Mouse (Mus musculus) embryo, embryonic 10 days (tissue): Measurements from ENCODE around the gene Wdr1.
"Not testable (repeated sequence)": the region's sequence is repeated elsewhere in the genome, so short reads cannot be mapped to it uniquely, and the experiment has no call there.

ENCODE experiments used
- DNase-seq: peaks from one replicate; pipeline ENCODE4 v3.0.0-alpha.2; 2015; ENCODE audit warnings: low spot score

The Wdr1 gene

DNA sequence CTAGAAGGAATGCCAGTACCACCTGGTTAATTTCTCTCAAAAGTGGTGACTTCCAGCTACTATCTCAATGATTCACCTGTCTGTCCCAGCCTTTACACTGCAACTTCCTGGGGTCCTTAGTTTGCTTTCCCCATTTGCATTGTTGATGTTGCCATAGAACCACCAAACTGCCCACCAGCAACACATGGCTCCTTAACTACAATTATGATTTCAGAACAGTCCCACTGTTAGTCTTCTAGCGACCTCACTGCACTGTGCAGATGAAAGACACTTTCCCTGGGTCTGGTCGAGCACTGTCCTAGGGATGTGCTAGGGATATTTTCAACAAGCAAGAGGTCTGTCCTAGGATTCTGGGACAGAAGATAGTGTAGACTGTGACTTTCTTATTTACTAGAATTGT lies at the start of gene Wdr1:
Gene Wdr1, minus strand, starts transcription at position 101 of the 400 bp plus-strand sequence.
- no peak for DNase-seq

- no peak for DNase-seq
These were observed 48.1 kb upstream of the Wdr1 start for GRCm38 (mm10) chr5:38611118-38611517.

- not testable (repeated sequence) for DNase-seq
These were observed 45.2 kb upstream of the Wdr1 start for GRCm38 (mm10) chr5:38608219-38608618.

- DNase-seq, result no peak
These were observed 35.8 kb upstream of the Wdr1 start for GRCm38 (mm10) chr5:38598647-38599304.

DNA sequence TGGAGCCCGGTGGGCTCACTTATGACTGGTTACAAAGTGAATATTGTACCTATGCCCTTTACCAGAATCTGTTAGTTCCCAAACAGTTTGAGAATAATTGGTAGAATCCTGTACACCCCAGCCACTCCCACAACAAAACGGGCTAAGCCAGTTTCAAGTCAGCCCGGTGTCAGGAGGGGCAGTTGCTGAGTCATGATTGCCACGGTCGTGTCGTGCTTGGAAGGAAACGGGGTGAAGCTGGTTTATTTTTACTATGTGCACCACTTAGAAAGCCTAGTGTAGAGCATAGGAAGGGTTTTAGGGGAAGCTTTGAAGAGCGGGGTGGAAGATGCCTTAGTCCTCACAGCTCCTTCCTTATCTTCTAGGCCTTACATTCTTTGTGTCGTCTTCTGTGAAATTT lies 25.9 kb upstream of the Wdr1 start:
- DNase-seq, result no peak

DNA sequence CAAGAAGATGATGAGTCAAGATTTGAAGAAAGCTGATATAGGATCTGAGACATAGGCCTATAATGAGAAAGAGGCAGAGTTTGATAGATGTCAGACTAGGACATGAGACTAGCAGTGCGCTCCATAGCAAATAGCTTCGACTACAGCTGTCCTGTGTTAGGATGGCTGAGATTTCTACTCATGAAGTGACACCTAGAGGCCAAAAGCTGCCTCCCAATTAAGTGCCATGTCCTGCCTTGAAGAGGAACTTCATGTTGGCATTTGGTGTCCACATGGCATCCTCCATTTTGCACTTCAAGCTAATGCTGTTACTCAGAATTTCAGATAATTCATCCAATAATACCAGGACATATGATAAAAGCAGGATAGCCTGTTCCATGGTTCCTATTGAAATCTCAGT lies 22.4 kb upstream of the Wdr1 start:
- no peak for DNase-seq

DNA sequence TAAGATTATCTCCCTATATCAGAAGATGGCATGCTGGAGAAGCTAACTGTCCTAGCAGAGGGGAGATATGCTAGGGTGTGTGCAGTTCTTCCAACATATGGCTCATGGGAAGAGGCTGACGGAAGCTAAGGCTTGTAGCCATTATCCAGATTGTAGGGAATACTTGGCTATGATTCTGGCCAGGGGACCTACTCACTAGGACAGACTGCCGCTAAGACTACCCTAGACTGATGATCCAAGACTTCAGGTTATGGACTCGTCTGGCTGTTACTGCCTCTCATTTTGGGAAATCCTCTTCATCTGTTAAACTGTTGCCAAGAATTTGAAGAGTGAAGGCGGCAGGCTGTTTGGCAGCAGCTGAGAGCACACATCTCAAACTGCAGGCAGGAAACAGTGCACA lies 20.0 kb upstream of the Wdr1 start:
- DNase-seq, result no peak

GRCm38 (mm10) chr5:38580703-38581102 lies 17.7 kb upstream of the Wdr1 start:
- DNase-seq, result peak; percentile 62

DNA sequence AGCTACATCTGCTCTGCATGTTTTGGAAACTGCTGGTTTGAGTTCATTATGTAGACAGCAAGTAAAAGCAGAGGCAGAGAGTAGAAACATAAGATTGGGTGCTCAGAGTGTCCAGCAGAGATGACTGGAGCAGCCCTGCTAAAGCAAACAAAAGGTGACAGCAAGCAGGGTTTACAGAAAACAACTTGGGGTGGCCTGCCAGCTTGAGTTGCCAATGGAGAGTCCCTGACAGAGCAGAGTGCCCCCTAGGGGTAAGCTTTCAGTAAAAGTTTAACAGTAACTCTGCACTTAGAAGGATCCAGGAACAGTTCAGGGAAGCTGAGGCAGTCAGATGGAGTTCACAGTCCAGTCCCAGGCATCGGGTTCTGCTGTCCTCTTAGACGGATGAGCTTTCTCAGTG lies 7.9 kb upstream of the Wdr1 start:
- peak; percentile 33 for DNase-seq

DNA sequence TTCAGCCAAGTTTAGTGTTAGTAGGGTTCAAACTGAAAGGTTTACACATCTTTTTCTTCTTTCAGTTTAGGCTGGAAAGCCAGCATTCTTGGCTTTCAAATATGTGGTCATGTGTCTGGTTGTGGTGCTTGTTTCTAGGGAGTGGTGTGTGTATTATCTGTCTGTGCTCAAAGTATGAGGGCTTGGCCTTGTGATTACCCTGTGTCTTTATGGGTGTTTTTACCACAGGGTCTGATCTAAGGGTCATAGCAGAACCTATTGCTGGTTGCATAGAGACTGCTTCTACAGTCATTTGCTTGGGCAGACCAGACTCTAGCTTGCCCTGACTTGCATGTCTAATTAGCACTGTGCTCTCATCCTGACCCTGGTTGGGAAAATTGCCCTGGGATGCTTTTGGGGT lies 5.6 kb upstream of the Wdr1 start:
- no peak for DNase-seq

DNA sequence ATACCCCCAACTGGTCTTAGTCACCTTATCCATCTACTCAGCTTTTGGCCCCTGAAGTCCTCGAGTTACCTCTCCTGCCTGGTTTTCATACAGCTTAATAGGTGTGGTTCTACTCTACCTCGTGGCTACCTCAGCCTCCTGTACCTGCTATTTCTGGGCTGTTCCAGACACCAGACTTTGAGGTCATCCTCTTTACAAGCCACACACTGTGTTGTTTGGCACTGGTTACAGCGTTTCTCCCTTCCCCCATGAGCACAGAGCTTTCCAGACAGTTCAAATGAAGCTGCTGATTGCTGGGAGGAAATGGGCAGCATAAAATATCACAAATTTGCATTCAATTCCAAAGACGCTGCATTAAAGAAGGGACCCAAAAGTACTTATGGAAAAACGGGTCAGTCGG lies 1.8 kb upstream of the Wdr1 start:
- DNase-seq, result no peak

DNA sequence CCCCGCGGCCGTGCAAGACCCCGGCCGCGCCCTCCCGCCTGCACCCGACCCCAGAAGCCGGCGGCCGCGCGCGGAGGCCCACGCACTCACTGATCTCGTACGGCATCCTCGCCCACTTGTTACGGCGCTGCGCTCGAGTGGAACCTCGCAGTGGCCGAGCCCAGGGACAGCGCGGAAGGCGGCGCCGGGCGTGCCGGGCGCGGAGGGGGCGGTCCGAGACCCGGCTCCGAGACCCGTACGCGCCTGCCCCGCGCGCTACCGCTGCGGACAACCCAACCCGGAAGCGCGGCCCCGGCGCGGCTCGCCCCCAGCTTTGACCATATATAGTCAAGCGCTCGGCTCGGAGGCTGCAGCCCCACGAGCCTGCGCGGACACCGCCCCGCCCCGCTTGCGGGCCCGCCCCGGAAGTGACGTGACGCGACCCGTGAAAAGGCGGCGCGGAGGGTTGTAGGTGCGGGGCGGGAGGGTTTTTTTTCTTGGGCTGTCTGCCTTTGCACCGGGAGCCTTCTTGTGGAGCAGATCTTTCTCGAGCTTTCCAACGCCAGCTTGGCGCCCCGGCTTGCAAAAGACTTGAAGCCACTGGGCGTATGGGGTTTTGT lies 1.5 kb downstream of the Wdr1 start:
- DNase-seq, result peak; percentile 95

DNA sequence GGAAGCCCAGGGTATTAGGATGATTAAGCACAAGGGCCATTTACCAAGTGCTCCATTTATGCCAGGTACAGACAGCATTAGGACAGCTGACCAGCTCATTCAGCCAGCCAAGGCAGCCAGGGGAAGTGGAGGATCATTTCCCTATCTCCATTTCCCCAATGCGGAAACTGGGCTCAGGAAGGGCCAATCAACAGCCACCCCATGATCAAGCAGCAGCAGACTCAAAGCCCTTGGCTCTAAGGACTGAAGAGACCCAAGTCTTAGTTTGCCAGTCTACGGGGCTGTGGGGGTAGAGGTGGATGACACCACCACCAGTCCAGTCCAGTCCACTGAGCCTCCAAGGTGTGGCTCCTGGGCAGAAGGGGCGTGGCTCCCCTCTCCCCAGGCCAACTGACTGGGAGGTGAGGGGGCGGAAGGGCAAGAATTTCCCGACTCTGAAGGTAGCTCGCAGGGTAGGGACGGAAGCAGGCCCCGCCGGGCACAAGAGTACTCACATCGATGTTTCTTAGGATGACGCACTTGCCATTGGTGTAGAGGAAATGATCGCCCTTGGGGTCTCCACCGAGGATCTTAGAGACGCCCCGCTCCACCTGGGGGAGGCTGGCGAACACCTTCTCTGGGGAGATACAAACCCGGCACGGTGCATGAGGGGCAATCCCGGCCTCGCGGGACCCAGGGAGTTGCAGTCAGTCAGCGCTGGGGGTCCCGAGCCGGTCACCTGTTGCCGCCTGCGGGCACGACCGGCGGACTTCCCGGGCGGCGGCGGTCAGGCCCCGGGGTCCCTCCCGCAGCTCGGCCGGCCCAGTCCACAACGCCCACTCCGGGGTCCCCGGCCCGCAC lies 2.2 kb downstream of the Wdr1 start:
- peak; percentile 59 for DNase-seq

DNA sequence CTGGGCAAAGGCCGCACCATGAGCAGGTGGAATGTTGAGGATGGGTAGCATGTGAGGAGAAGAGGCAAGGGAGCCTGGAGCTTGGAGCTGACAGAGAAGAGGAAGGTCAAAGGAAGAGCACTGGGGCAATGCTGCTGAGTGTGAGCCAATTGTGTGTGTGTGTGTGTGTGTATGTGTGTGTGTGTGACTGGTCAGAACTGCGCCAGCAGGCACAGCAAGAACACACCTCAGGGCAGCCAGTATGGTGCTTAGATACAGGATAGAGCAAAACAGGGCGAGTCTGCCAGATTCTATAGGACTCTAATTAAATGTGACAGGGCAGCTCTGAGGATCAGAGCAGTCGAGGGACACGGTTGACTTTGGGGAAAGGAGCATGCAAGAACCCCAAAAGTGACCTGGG lies 4.2 kb downstream of the Wdr1 start:
- no peak for DNase-seq

- DNase-seq, result no peak
These were observed 5.2 kb downstream of the Wdr1 start for GRCm38 (mm10) chr5:38557811-38558210.

DNA sequence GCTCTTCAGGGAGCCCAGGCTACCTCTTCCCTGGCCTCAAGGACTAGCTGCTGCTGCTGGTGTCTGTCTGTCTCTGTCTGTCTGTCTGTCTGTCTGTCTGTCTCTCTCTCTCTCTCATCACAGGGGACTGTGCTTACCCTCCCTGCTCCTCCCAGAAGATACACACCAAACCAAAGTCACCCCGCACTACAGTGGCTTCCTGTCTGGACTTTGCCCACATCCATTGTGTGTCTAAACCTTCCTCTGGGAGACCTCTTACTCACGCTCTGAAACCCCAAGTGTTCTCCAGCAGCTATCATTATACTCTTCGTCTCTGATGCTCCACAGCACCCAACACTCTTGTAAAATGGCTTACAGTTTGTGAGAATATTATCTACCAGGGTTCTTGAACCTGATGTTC lies 6.6 kb downstream of the Wdr1 start:
- DNase-seq, result no peak

DNA sequence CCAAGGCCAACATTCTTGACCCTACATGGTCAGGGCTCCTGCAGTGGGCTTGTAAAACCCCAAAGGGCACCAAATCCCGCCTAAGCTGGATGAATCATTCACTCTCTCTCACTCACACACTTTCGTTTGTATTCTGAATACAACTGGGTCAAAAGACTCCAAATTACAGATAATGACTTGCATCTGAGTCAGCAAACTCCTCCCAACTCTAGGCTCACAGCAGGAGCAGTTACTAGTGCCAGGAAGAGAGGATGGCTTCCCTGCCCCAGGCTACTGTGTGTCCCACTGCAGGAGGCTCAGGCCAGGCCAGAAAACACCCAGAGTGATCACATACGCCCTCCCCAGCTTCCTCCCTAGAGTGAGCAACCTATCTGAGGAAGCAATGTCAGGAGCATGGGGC lies 9.1 kb downstream of the Wdr1 start:
- peak; percentile 12 for DNase-seq

DNA sequence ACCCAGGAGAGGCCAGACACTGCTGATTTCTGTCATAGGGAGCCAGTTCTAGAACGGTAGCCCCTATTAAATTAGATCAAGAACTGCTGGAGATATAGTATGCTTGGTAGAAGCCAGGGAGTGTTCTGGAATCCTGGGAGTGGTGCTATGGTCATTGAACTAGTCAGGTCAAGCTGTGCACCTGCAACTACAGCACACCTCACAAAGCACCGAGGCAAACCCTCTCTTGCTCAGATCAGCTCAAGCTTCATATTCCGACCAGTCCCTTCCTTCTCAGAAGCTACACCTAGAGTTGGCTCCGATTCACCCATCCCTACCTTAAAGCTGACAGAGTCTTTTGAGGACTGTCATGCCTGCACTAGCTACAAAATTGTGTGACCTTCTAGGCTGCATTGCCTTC lies 9.5 kb downstream of the Wdr1 start:
- no peak for DNase-seq

DNA sequence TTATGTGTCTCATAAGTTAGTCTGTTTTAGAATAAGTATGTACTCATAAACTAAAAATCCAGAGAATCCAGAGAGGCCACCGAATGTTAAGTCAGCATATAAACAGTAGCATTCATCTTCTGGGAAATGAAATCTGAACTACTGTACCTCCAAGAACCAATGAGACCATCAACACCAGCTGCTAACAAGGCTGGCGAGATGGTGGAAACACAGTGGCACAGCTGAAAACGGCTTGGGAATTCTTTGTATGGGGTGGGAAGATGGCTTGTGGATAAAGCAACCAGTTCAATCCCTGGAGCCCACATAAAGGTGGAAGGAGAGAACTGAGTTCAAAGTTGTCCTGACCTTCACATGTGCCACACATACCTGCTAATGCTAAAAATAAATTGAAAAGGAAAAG lies 10.4 kb downstream of the Wdr1 start:
- no peak for DNase-seq

DNA sequence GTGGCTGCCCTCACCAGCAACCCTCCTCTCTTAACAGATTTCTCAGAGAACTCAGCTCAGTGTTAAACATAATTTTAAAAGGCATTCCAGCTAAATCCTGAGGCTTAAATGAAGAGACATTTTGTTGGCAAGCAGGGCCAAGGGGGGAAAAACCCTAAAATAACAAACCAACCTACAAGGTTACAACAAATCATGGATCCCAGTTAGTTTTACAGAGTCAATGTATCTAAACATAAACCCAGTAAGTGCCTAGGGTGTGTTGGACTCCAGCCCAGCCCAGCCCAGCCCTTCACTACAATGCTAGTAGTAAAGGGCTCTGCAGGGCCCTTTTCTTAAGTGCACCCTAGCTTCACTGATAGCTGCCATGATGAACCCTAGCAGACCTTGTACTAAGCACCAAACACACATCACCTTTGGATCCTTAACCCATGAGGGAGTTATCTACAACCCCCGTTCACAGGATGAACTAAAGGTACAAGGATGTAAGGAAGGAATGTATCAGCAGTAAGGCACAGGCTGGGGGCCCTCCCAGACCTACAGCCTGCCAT lies 12.7 kb downstream of the Wdr1 start:
- DNase-seq, result no peak

DNA sequence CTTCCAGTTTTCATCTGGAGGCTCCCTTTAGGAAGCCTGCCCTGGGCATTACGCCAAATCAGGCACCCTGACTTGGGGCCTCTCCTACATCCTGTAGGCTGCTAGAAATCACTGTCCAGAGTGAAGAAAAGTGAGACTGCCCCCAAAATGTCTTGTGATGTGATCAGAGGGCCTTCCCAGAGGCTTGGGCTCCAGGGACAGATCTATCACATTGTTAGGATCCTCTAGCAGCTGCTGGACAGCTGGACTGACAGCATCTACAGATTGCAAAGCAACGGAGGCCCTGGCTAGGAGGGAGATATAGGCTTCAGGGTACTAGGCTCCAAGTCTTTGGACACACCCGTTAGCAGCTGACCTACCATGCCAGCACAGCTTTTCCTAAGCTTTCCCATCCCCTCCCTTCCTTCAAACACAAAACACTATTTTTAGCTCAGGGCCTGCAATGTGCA lies 13.5 kb downstream of the Wdr1 start:
- DNase-seq, result no peak

DNA sequence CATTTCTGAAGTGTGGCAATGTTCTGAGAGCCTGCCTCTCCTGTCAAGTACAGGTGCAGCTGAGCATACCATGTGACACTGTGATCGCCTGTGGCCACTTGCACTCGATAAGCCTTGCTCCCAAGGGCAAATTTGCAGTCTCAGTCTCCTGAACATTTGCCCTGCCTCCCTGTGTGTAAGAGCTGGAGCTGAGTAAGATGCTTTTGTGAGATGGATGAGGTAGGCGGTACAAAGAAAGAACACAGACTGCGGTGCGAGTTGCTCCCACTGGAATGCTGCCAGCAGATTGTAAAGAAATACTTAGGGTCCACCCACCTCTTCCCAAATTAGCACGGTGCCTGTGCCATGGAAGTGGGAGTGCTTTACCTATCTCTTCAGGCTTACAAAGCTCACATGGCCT lies 15.6 kb downstream of the Wdr1 start:
- no peak for DNase-seq
